Mouse (Mus musculus): ENCODE results near the gene Cdc34.

- TF ChIP-seq CTCF (IDR thresholded peaks at IDR 0.05; ENCODE audit: borderline replicate concordance, insufficient read depth, low read depth, low read length) = peak; percentile 34; the same call in 1 of the 2 replicates
- no peak for TF ChIP-seq POLR2A (IDR thresholded peaks at IDR 0.05; ENCODE audit: borderline replicate concordance, insufficient read depth, low read length)
Observed at GRCm38 (mm10) chr10:79682916-79683582, 1.1 kb downstream of the Cdc34 start.
